Mouse (Mus musculus): ENCODE results near the gene Nkx6-2. TPM values are rescaled to one million over a fixed set of nuclear protein-coding genes. Genes with fewer than 3 reads are reported as not detected.

Gene Nkx6-2
- polyA plus RNA-seq, 1 experiment from 2014 or later: 0.15 TPM

- H3K36me3 ChIP-seq (ENCODE audit: control insufficient read depth, insufficient read depth, low read length): peaks cover 10% of the 10 kb centered on the region; the same call in 1 of the 2 replicates
- no peak overlapping the region for H3K27ac ChIP-seq (ENCODE audit: low read length)
- H3K9ac ChIP-seq (ENCODE audit: low read length): no peak overlapping the region
- H3K4me2 ChIP-seq (ENCODE audit: low read depth, low read length): no peak overlapping the region
- H3K4me1 ChIP-seq (replicated peaks; ENCODE audit: control insufficient read depth, insufficient read depth, low read length): no peaks in the 10 kb centered on the region
- no peak for ATAC-seq (ENCODE audit: low read depth)
- no peaks in the 10 kb centered on the region for H3K27me3 ChIP-seq (ENCODE audit: control insufficient read depth, insufficient read depth, low read depth, low read length)
- H3K9me3 ChIP-seq (ENCODE audit: control insufficient read depth, low read length): no peaks in the 10 kb centered on the region
- H3K4me3 ChIP-seq (ENCODE audit: low read length): no peak overlapping the region
- WGBS: 70% methylated on average over 5 of the region's 5 CpGs
Measured at GRCm38 (mm10) chr7:139556331-139556730, 26.3 kb downstream of the Nkx6-2 start.

GRCm38 (mm10) chr7:139551519-139551918, 31.1 kb downstream of the Nkx6-2 start:
- no peaks in the 10 kb centered on the region for H3K9me3 ChIP-seq (ENCODE audit: control insufficient read depth, low read length)
- WGBS: 81% methylated on average over 2 of the region's 2 CpGs
- H3K4me2 ChIP-seq (ENCODE audit: low read depth, low read length): no peak overlapping the region
- H3K4me3 ChIP-seq (ENCODE audit: low read length): no peak overlapping the region
- no peaks in the 10 kb centered on the region for H3K27me3 ChIP-seq (ENCODE audit: control insufficient read depth, insufficient read depth, low read depth, low read length)
- H3K27ac ChIP-seq (ENCODE audit: low read length): no peak overlapping the region
- ATAC-seq (ENCODE audit: low read depth): no peak
- no peaks in the 10 kb centered on the region for H3K36me3 ChIP-seq (ENCODE audit: control insufficient read depth, insufficient read depth, low read length)
- H3K9ac ChIP-seq (ENCODE audit: low read length): no peak overlapping the region
- H3K4me1 ChIP-seq (replicated peaks; ENCODE audit: control insufficient read depth, insufficient read depth, low read length): no peaks in the 10 kb centered on the region

- ATAC-seq (ENCODE audit: low read depth): no peak
Measured at GRCm38 (mm10) chr7:139550086-139550783, 32.4 kb downstream of the Nkx6-2 start.

GRCm38 (mm10) chr7:139547325-139547724, 35.3 kb downstream of the Nkx6-2 start:
- Histone ChIP-seq H3K4me3 (ENCODE audit: low read length) (no peak overlapping the region), H3K4me1 (replicated peaks; ENCODE audit: control insufficient read depth, insufficient read depth, low read length) (no peaks in the 10 kb centered on the region), H3K9me3 (ENCODE audit: control insufficient read depth, low read length) (no peaks in the 10 kb centered on the region), H3K9ac (ENCODE audit: low read length) (no peak overlapping the region), H3K36me3 (ENCODE audit: control insufficient read depth, insufficient read depth, low read length) (no peaks in the 10 kb centered on the region), H3K27ac (ENCODE audit: low read length) (no peak overlapping the region), H3K4me2 (ENCODE audit: low read depth, low read length) (no peak overlapping the region), H3K27me3 (ENCODE audit: control insufficient read depth, insufficient read depth, low read depth, low read length) (no peaks in the 10 kb centered on the region)
- ATAC-seq (ENCODE audit: low read depth): no peak
- 73% methylated on average over 2 of the region's 2 CpGs for WGBS

More at GRCm38 (mm10) chr7:139550086-139550783, 32.4 kb downstream of the Nkx6-2 start:
- no peak overlapping the region for H3K27ac ChIP-seq (ENCODE audit: low read length)
- no peaks in the 10 kb centered on the region for H3K4me1 ChIP-seq (replicated peaks; ENCODE audit: control insufficient read depth, insufficient read depth, low read length)
- no peaks in the 10 kb centered on the region for H3K9me3 ChIP-seq (ENCODE audit: control insufficient read depth, low read length)
- H3K27me3 ChIP-seq (ENCODE audit: control insufficient read depth, insufficient read depth, low read depth, low read length): no peaks in the 10 kb centered on the region
- H3K9ac ChIP-seq (ENCODE audit: low read length): no peak overlapping the region
- no peak overlapping the region for H3K4me2 ChIP-seq (ENCODE audit: low read depth, low read length)
- H3K36me3 ChIP-seq (ENCODE audit: control insufficient read depth, insufficient read depth, low read length): no peaks in the 10 kb centered on the region
- 87% methylated on average over 3 of the region's 3 CpGs for WGBS
- no peak overlapping the region for H3K4me3 ChIP-seq (ENCODE audit: low read length)

GRCm38 (mm10) chr7:139544706-139545625, 37.6 kb downstream of the Nkx6-2 start:
- Histone ChIP-seq H3K27ac (ENCODE audit: low read length) (no peak overlapping the region), H3K9ac (ENCODE audit: low read length) (no peak overlapping the region)
- WGBS: 80% methylated on average over 12 of the region's 12 CpGs

GRCm38 (mm10) chr7:139541422-139541821, 41.2 kb downstream of the Nkx6-2 start:
- WGBS: 78% methylated on average over 6 of the region's 6 CpGs
- no peak for ATAC-seq (ENCODE audit: low read depth)

More at GRCm38 (mm10) chr7:139544706-139545625, 37.6 kb downstream of the Nkx6-2 start:
- H3K36me3 ChIP-seq (ENCODE audit: control insufficient read depth, insufficient read depth, low read length): 0 out of 2 replicates have a peak, but pooled peaks cover 3% of the 10 kb centered on the region
- no peaks in the 10 kb centered on the region for H3K9me3 ChIP-seq (ENCODE audit: control insufficient read depth, low read length)
- no peaks in the 10 kb centered on the region for H3K27me3 ChIP-seq (ENCODE audit: control insufficient read depth, insufficient read depth, low read depth, low read length)
- no peak overlapping the region for H3K4me3 ChIP-seq (ENCODE audit: low read length)
- no peak overlapping the region for H3K4me2 ChIP-seq (ENCODE audit: low read depth, low read length)
- ATAC-seq (ENCODE audit: low read depth): no peak
- no peaks in the 10 kb centered on the region for H3K4me1 ChIP-seq (replicated peaks; ENCODE audit: control insufficient read depth, insufficient read depth, low read length)

GRCm38 (mm10) chr7:139540601-139541000, 42.0 kb downstream of the Nkx6-2 start:
- H3K4me3 ChIP-seq (ENCODE audit: low read length): no peak overlapping the region
- H3K27ac ChIP-seq (ENCODE audit: low read length): no peak overlapping the region
- H3K4me1 ChIP-seq (replicated peaks; ENCODE audit: control insufficient read depth, insufficient read depth, low read length): no peaks in the 10 kb centered on the region
- no peak overlapping the region for H3K4me2 ChIP-seq (ENCODE audit: low read depth, low read length)
- H3K9me3 ChIP-seq (ENCODE audit: control insufficient read depth, low read length): no peaks in the 10 kb centered on the region
- no peak overlapping the region for H3K9ac ChIP-seq (ENCODE audit: low read length)
- 0 out of 2 replicates have a peak, but pooled peaks cover 3% of the 10 kb centered on the region for H3K36me3 ChIP-seq (ENCODE audit: control insufficient read depth, insufficient read depth, low read length)
- WGBS: 78% methylated on average over 1 of the region's 1 CpGs
- H3K27me3 ChIP-seq (ENCODE audit: control insufficient read depth, insufficient read depth, low read depth, low read length): no peaks in the 10 kb centered on the region
- no peak for ATAC-seq (ENCODE audit: low read depth)

More at GRCm38 (mm10) chr7:139541422-139541821, 41.2 kb downstream of the Nkx6-2 start:
- H3K4me1 ChIP-seq (replicated peaks; ENCODE audit: control insufficient read depth, insufficient read depth, low read length): no peaks in the 10 kb centered on the region
- no peak overlapping the region for H3K4me2 ChIP-seq (ENCODE audit: low read depth, low read length)
- H3K9ac ChIP-seq (ENCODE audit: low read length): no peak overlapping the region
- 0 out of 2 replicates have a peak, but pooled peaks cover 3% of the 10 kb centered on the region for H3K36me3 ChIP-seq (ENCODE audit: control insufficient read depth, insufficient read depth, low read length)
- no peak overlapping the region for H3K27ac ChIP-seq (ENCODE audit: low read length)
- no peak overlapping the region for H3K4me3 ChIP-seq (ENCODE audit: low read length)
- H3K9me3 ChIP-seq (ENCODE audit: control insufficient read depth, low read length): no peaks in the 10 kb centered on the region
- H3K27me3 ChIP-seq (ENCODE audit: control insufficient read depth, insufficient read depth, low read depth, low read length): no peaks in the 10 kb centered on the region

GRCm38 (mm10) chr7:139538541-139538940, 44.1 kb downstream of the Nkx6-2 start:
- H3K9ac ChIP-seq (ENCODE audit: low read length): no peak overlapping the region
- H3K36me3 ChIP-seq (ENCODE audit: control insufficient read depth, insufficient read depth, low read length): 0 out of 2 replicates have a peak, but pooled peaks cover 3% of the 10 kb centered on the region
- H3K9me3 ChIP-seq (ENCODE audit: control insufficient read depth, low read length): no peaks in the 10 kb centered on the region
- H3K4me2 ChIP-seq (ENCODE audit: low read depth, low read length): no peak overlapping the region
- 68% methylated on average over 2 of the region's 2 CpGs for WGBS
- no peaks in the 10 kb centered on the region for H3K27me3 ChIP-seq (ENCODE audit: control insufficient read depth, insufficient read depth, low read depth, low read length)
- H3K27ac ChIP-seq (ENCODE audit: low read length): no peak overlapping the region
- H3K4me1 ChIP-seq (replicated peaks; ENCODE audit: control insufficient read depth, insufficient read depth, low read length): no peaks in the 10 kb centered on the region
- H3K4me3 ChIP-seq (ENCODE audit: low read length): no peak overlapping the region
- ATAC-seq (ENCODE audit: low read depth): no peak

GRCm38 (mm10) chr7:139537831-139538230, 44.8 kb downstream of the Nkx6-2 start:
- WGBS: 91% methylated on average over 9 of the region's 9 CpGs
- H3K4me3 ChIP-seq (ENCODE audit: low read length): no peak overlapping the region
- H3K36me3 ChIP-seq (ENCODE audit: control insufficient read depth, insufficient read depth, low read length): 0 out of 2 replicates have a peak, but pooled peaks cover 3% of the 10 kb centered on the region
- H3K9me3 ChIP-seq (ENCODE audit: control insufficient read depth, low read length): no peaks in the 10 kb centered on the region
- no peaks in the 10 kb centered on the region for H3K4me1 ChIP-seq (replicated peaks; ENCODE audit: control insufficient read depth, insufficient read depth, low read length)
- H3K27me3 ChIP-seq (ENCODE audit: control insufficient read depth, insufficient read depth, low read depth, low read length): no peaks in the 10 kb centered on the region
- H3K4me2 ChIP-seq (ENCODE audit: low read depth, low read length): no peak overlapping the region
- H3K27ac ChIP-seq (ENCODE audit: low read length): no peak overlapping the region
- no peak overlapping the region for H3K9ac ChIP-seq (ENCODE audit: low read length)
- no peak for ATAC-seq (ENCODE audit: low read depth)

Data from lung, embryonic 16.5 days (tissue).